Mouse (Mus musculus): Measurements from ENCODE around the gene Dars2.

GRCm38 (mm10) chr1:161006471-161006870 is 64.0 kb downstream of the Dars2 start:
- TF ChIP-seq CTCF (IDR thresholded peaks at IDR 0.05; ENCODE audit: control insufficient read depth, insufficient read depth, low read length) = no peak
- no peak for TF ChIP-seq POLR2A (IDR thresholded peaks at IDR 0.05; ENCODE audit: borderline replicate concordance, control insufficient read depth, low read depth, low read length)
